Mouse (Mus musculus): ENCODE results near the gene Wnt3a. TPM values are rescaled to one million over a fixed set of nuclear protein-coding genes. Genes with fewer than 3 reads are reported as not detected.

Wnt3a gene
- not detected in 2 replicates for polyA plus RNA-seq (2015; fragmentation: Nextera tagmentation; extraction: Ambion mirVana)

DNA sequence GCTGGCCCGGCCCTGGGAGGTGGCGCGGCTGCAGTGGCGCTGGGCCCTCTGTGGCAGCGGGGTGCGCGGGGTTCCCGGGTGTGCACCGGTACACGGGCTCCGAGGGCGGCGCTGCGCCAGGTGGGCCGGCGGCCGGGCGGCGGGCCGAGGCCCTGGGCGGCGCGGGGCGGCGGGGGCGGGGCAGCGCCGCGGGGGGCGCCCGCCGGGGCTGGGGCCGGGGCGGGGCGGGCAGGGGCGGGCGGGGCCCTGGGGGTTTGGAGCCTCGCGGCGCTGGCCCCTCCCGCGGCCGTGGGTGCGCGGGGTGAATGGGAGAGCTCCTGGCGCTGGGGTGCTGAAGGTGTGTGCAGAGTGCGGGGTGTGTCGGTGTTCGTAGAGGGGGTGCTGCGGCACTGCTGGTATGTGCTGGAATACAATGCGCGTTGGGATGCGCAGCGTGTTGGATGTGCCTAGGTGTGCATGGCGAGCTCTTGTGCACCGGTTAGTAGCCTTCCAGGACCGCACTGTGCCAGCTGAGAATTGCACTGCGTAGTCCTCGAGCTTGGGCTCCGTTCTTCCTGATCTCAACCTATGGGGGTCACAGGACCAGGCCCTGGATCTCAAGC lies at the start of gene Wnt3a:
TSS of gene Wnt3a (minus strand) at position 51 of the 602 bp plus-strand sequence.
- Histone ChIP-seq H3K4me3 (ENCODE audit: low read length) (peak within 1 kb of the TSS; percentile 31), H3K9ac (ENCODE audit: low read length) (no peak within 1 kb of the TSS), H3K27ac (ENCODE audit: low read length) (no peak within 1 kb of the TSS), H3K4me1 (ENCODE audit: control insufficient read depth, insufficient read depth, low read length) (peaks cover 3% of the 10 kb centered on the region; the same call in 1 of the 2 replicates), H3K36me3 (ENCODE audit: control insufficient read depth, insufficient read depth) (no peaks in the 10 kb centered on the region), H3K27me3 (ENCODE audit: control insufficient read depth, insufficient read depth, low read length) (peaks cover 86% of the 10 kb centered on the region), H3K9me3 (replicated peaks; ENCODE audit: control insufficient read depth, low read length) (no peaks in the 10 kb centered on the region), H3K4me2 (ENCODE audit: low read depth, low read length) (peak within 1 kb of the TSS; percentile 53)
- no peak for ATAC-seq (replicated peaks; ENCODE audit: extremely low read depth, insufficient read depth, low FRiP score)
- WGBS: under 1% methylated on average over 41 of the region's 60 CpGs

DNA sequence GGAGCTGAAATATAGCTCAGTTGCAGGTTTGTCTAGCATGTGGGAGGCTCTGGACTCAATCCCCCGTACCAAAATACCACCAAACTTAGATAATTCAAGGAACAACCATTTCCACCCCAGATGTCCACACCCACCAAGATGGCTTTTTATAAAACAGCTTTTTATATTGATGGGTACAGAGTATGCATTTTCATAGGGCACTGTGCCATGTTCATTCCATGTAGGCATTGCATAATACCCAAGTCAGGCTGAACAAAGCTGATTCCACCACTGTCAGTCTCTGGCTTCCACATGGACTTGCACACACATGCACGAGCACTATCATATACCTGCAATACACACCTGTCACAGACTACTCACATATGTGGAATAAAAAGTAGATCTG lies 48.2 kb upstream of the Wnt3a start:
- H3K27ac ChIP-seq (ENCODE audit: low read length): no peak overlapping the region; the same call in 1 of the 2 replicates
- no peak overlapping the region for H3K9ac ChIP-seq (ENCODE audit: low read length)
- no peaks in the 10 kb centered on the region for H3K36me3 ChIP-seq (ENCODE audit: control insufficient read depth, insufficient read depth)
- H3K4me1 ChIP-seq (ENCODE audit: control insufficient read depth, insufficient read depth, low read length): peaks cover 22% of the 10 kb centered on the region
- no peak overlapping the region for H3K4me3 ChIP-seq (ENCODE audit: low read length)
- WGBS: 94% methylated on average over 2 of the region's 2 CpGs
- no peak overlapping the region for H3K4me2 ChIP-seq (ENCODE audit: low read depth, low read length)
- no peak for ATAC-seq (replicated peaks; ENCODE audit: extremely low read depth, insufficient read depth, low FRiP score)
- H3K27me3 ChIP-seq (ENCODE audit: control insufficient read depth, insufficient read depth, low read length): no peaks in the 10 kb centered on the region
- no peaks in the 10 kb centered on the region for H3K9me3 ChIP-seq (replicated peaks; ENCODE audit: control insufficient read depth, low read length)

- Histone ChIP-seq H3K9me3 (replicated peaks; ENCODE audit: control insufficient read depth, low read length) (no peaks in the 10 kb centered on the region), H3K9ac (ENCODE audit: low read length) (peak overlapping the region; percentile 22; the same call in 1 of the 2 replicates), H3K36me3 (ENCODE audit: control insufficient read depth, insufficient read depth) (no peaks in the 10 kb centered on the region), H3K27me3 (ENCODE audit: control insufficient read depth, insufficient read depth, low read length) (no peaks in the 10 kb centered on the region), H3K4me3 (ENCODE audit: low read length) (no peak overlapping the region), H3K4me2 (ENCODE audit: low read depth, low read length) (no peak overlapping the region; the same call in 1 of the 2 replicates), H3K27ac (ENCODE audit: low read length) (peak overlapping the region; percentile 79), H3K4me1 (ENCODE audit: control insufficient read depth, insufficient read depth, low read length) (peaks cover 22% of the 10 kb centered on the region)
- peak; percentile 83 for ATAC-seq (replicated peaks; ENCODE audit: extremely low read depth, insufficient read depth, low FRiP score)
- 42% methylated on average over 13 of the region's 13 CpGs for WGBS
Measured at GRCm38 (mm10) chr11:59337955-59338735, 47.6 kb upstream of the Wnt3a start.

- H3K27ac ChIP-seq (ENCODE audit: low read length): no peak overlapping the region
- whole genome bisulfite sequencing: 19% methylated on average over 1 of the region's 1 CpGs
- ATAC-seq (replicated peaks; ENCODE audit: extremely low read depth, insufficient read depth, low FRiP score): no peak
Measured at GRCm38 (mm10) chr11:59336381-59336780, 45.8 kb upstream of the Wnt3a start.

GRCm38 (mm10) chr11:59335942-59336341 lies 45.4 kb upstream of the Wnt3a start:
- Histone ChIP-seq H3K4me1 (ENCODE audit: control insufficient read depth, insufficient read depth, low read length) (peaks cover 22% of the 10 kb centered on the region), H3K4me2 (ENCODE audit: low read depth, low read length) (no peak overlapping the region), H3K27me3 (ENCODE audit: control insufficient read depth, insufficient read depth, low read length) (no peaks in the 10 kb centered on the region), H3K27ac (ENCODE audit: low read length) (no peak overlapping the region), H3K9ac (ENCODE audit: low read length) (no peak overlapping the region), H3K36me3 (ENCODE audit: control insufficient read depth, insufficient read depth) (no peaks in the 10 kb centered on the region), H3K4me3 (ENCODE audit: low read length) (no peak overlapping the region), H3K9me3 (replicated peaks; ENCODE audit: control insufficient read depth, low read length) (no peaks in the 10 kb centered on the region)
- no peak for ATAC-seq (replicated peaks; ENCODE audit: extremely low read depth, insufficient read depth, low FRiP score)
- WGBS: 45% methylated on average over 2 of the region's 2 CpGs

More at GRCm38 (mm10) chr11:59336381-59336780, 45.8 kb upstream of the Wnt3a start:
- Histone ChIP-seq H3K9me3 (replicated peaks; ENCODE audit: control insufficient read depth, low read length) (no peaks in the 10 kb centered on the region), H3K4me3 (ENCODE audit: low read length) (no peak overlapping the region), H3K36me3 (ENCODE audit: control insufficient read depth, insufficient read depth) (no peaks in the 10 kb centered on the region), H3K4me1 (ENCODE audit: control insufficient read depth, insufficient read depth, low read length) (peaks cover 22% of the 10 kb centered on the region), H3K27me3 (ENCODE audit: control insufficient read depth, insufficient read depth, low read length) (no peaks in the 10 kb centered on the region), H3K9ac (ENCODE audit: low read length) (no peak overlapping the region), H3K4me2 (ENCODE audit: low read depth, low read length) (no peak overlapping the region)

- no peak overlapping the region for H3K9ac ChIP-seq (ENCODE audit: low read length)
- no peak overlapping the region for H3K27ac ChIP-seq (ENCODE audit: low read length)
- no peak overlapping the region for H3K4me3 ChIP-seq (ENCODE audit: low read length)
- H3K9me3 ChIP-seq (replicated peaks; ENCODE audit: control insufficient read depth, low read length): no peaks in the 10 kb centered on the region
- H3K27me3 ChIP-seq (ENCODE audit: control insufficient read depth, insufficient read depth, low read length): no peaks in the 10 kb centered on the region
- no peak overlapping the region for H3K4me2 ChIP-seq (ENCODE audit: low read depth, low read length)
- WGBS: 52% methylated on average over 4 of the region's 4 CpGs
- H3K36me3 ChIP-seq (ENCODE audit: control insufficient read depth, insufficient read depth): no peaks in the 10 kb centered on the region
- no peak for ATAC-seq (replicated peaks; ENCODE audit: extremely low read depth, insufficient read depth, low FRiP score)
- peaks cover 22% of the 10 kb centered on the region for H3K4me1 ChIP-seq (ENCODE audit: control insufficient read depth, insufficient read depth, low read length)
Measured at GRCm38 (mm10) chr11:59335150-59335549, 44.6 kb upstream of the Wnt3a start.

- no peaks in the 10 kb centered on the region for H3K27me3 ChIP-seq (ENCODE audit: control insufficient read depth, insufficient read depth, low read length)
- no peak overlapping the region for H3K4me2 ChIP-seq (ENCODE audit: low read depth, low read length)
- H3K9me3 ChIP-seq (replicated peaks; ENCODE audit: control insufficient read depth, low read length): no peaks in the 10 kb centered on the region
- no peak for ATAC-seq (replicated peaks; ENCODE audit: extremely low read depth, insufficient read depth, low FRiP score)
- peaks cover 17% of the 10 kb centered on the region for H3K4me1 ChIP-seq (ENCODE audit: control insufficient read depth, insufficient read depth, low read length)
- H3K4me3 ChIP-seq (ENCODE audit: low read length): no peak overlapping the region
- no peaks in the 10 kb centered on the region for H3K36me3 ChIP-seq (ENCODE audit: control insufficient read depth, insufficient read depth)
- no peak overlapping the region for H3K27ac ChIP-seq (ENCODE audit: low read length)
- no peak overlapping the region for H3K9ac ChIP-seq (ENCODE audit: low read length)
- WGBS: 60% methylated on average over 9 of the region's 9 CpGs
Measured at GRCm38 (mm10) chr11:59332938-59333337, 42.4 kb upstream of the Wnt3a start.

DNA sequence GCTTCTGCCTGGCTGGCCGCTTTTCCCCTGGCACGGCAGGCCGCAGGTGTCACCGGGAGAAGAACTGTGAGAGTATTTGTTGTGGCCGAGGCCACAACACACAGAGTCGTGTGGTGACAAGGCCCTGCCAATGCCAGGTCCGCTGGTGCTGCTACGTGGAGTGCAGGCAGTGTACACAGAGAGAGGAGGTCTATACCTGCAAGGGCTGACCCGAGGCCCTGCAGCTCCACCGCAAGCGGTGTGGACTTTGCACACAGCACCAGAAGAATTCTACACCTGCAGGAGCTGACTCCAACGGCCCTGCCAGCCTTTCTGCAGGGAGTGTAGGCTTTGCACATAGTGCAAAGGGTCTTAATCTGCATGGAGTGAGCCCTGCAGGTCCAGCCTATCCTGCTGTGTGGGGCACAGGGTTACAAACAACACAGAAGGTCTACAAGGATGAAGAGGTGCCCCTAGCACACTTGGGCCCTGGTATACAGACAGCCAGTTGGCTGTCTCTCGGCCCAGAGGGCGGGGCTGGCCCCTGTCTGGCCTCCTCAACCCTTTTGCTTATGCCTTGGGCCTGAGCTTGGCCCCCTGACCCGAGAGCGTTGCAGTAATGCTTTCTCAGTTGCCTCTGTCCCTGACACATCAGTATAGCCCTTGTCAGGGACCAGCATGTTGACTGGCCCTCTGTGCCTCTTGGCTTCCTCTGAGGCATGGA lies 40.8 kb upstream of the Wnt3a start:
- no peak for ATAC-seq (replicated peaks; ENCODE audit: extremely low read depth, insufficient read depth, low FRiP score)
- no peaks in the 10 kb centered on the region for H3K36me3 ChIP-seq (ENCODE audit: control insufficient read depth, insufficient read depth)
- no peaks in the 10 kb centered on the region for H3K9me3 ChIP-seq (replicated peaks; ENCODE audit: control insufficient read depth, low read length)
- no peaks in the 10 kb centered on the region for H3K27me3 ChIP-seq (ENCODE audit: control insufficient read depth, insufficient read depth, low read length)
- H3K9ac ChIP-seq (ENCODE audit: low read length): no peak overlapping the region
- H3K4me1 ChIP-seq (ENCODE audit: control insufficient read depth, insufficient read depth, low read length): peaks cover 5% of the 10 kb centered on the region
- H3K4me3 ChIP-seq (ENCODE audit: low read length): no peak overlapping the region
- no peak overlapping the region for H3K4me2 ChIP-seq (ENCODE audit: low read depth, low read length)
- no peak overlapping the region for H3K27ac ChIP-seq (ENCODE audit: low read length)
- WGBS: 82% methylated on average over 16 of the region's 16 CpGs

DNA sequence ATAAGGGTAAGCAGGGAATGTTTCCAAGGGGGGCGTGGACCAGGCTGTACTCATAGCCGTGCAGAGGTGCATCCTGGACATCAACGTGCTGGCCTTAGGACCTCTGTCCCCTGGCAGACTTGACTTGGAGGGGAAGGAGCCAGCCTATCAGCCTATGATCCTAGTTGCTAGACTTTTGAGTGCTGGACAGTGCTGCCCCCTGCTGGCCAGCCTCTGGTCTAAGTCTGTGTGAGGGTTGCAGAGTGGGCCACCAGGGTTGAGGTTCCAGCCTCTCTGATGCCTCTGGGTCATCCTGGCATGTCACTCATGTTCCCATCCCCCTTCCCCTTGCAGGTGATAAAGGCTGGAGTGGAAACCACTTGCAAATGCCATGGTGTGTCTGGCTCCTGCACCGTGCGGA lies 40.0 kb upstream of the Wnt3a start:
- Histone ChIP-seq H3K4me1 (ENCODE audit: control insufficient read depth, insufficient read depth, low read length) (peaks cover 3% of the 10 kb centered on the region; the same call in 1 of the 2 replicates), H3K9me3 (replicated peaks; ENCODE audit: control insufficient read depth, low read length) (no peaks in the 10 kb centered on the region), H3K27ac (ENCODE audit: low read length) (no peak overlapping the region), H3K4me3 (ENCODE audit: low read length) (no peak overlapping the region), H3K27me3 (ENCODE audit: control insufficient read depth, insufficient read depth, low read length) (no peaks in the 10 kb centered on the region), H3K36me3 (ENCODE audit: control insufficient read depth, insufficient read depth) (no peaks in the 10 kb centered on the region), H3K4me2 (ENCODE audit: low read depth, low read length) (no peak overlapping the region), H3K9ac (ENCODE audit: low read length) (no peak overlapping the region)
- no peak for ATAC-seq (replicated peaks; ENCODE audit: extremely low read depth, insufficient read depth, low FRiP score)
- WGBS: 46% methylated on average over 5 of the region's 5 CpGs

Data from heart, embryonic 16.5 days (tissue).